Mouse (Mus musculus): ENCODE data around the gene Zfand3.

Zfand3 gene

GRCm38 (mm10) chr17:30194629-30195445 lies 190.3 kb downstream of the Zfand3 start:
- peak; percentile 2 for DNase-seq (ENCODE audit: low spot score)

GRCm38 (mm10) chr17:30195591-30196183 lies 191.2 kb downstream of the Zfand3 start:
- peak; percentile 2 for DNase-seq (ENCODE audit: low spot score)

- DNase-seq (ENCODE audit: low spot score), result peak; percentile 4
Observed at GRCm38 (mm10) chr17:30196401-30197279, 192.1 kb downstream of the Zfand3 start.

GRCm38 (mm10) chr17:30197280-30198030 lies 192.9 kb downstream of the Zfand3 start:
- DNase-seq (ENCODE audit: low spot score), result no peak

- DNase-seq (ENCODE audit: low spot score), result no peak
Observed at GRCm38 (mm10) chr17:30198422-30198821, 193.9 kb downstream of the Zfand3 start.

- no peak for DNase-seq (ENCODE audit: low spot score)
Observed at GRCm38 (mm10) chr17:30199374-30200247, 195.1 kb downstream of the Zfand3 start.

GRCm38 (mm10) chr17:30200283-30200682 lies 195.8 kb downstream of the Zfand3 start:
- DNase-seq (ENCODE audit: low spot score), result no peak

- no peak for DNase-seq (ENCODE audit: low spot score)
Observed at GRCm38 (mm10) chr17:30205062-30205825, 200.7 kb downstream of the Zfand3 start.

GRCm38 (mm10) chr17:30210262-30210661 lies 205.7 kb downstream of the Zfand3 start:
- DNase-seq (ENCODE audit: low spot score), result no peak

GRCm38 (mm10) chr17:30210936-30211335 lies 206.4 kb downstream of the Zfand3 start:
- DNase-seq (ENCODE audit: low spot score), result no peak

- no peak for DNase-seq (ENCODE audit: low spot score)
Observed at GRCm38 (mm10) chr17:30212647-30213046, 208.1 kb downstream of the Zfand3 start.

GRCm38 (mm10) chr17:30213371-30213770 lies 208.8 kb downstream of the Zfand3 start:
- no peak for DNase-seq (ENCODE audit: low spot score)

GRCm38 (mm10) chr17:30214393-30214792 lies 209.9 kb downstream of the Zfand3 start:
- no peak for DNase-seq (ENCODE audit: low spot score)

- no peak for DNase-seq (ENCODE audit: low spot score)
Observed at GRCm38 (mm10) chr17:30215741-30216140, 211.2 kb downstream of the Zfand3 start.

GRCm38 (mm10) chr17:30221677-30222076 lies 217.1 kb downstream of the Zfand3 start:
- DNase-seq (ENCODE audit: low spot score), result no peak

GRCm38 (mm10) chr17:30222361-30222760 lies 217.8 kb downstream of the Zfand3 start:
- DNase-seq (ENCODE audit: low spot score), result no peak

- no peak for DNase-seq (ENCODE audit: low spot score)
Observed at GRCm38 (mm10) chr17:30222837-30223236, 218.3 kb downstream of the Zfand3 start.

GRCm38 (mm10) chr17:30225030-30225740 lies 220.7 kb downstream of the Zfand3 start:
- DNase-seq (ENCODE audit: low spot score), result no peak

Measured in urinary bladder, postnatal 14 days (tissue).